Mouse (Mus musculus) monocyte, adult 2 months (primary cell): ENCODE results near the gene Thumpd1.

Experiments
- DNase-seq, 2 experiments: peaks; one replicate each; pipeline ENCODE4 v3.0.0; 2022; ENCODE audit warnings: low spot score in 2 of 2, low read depth in 1 of 2

Gene Thumpd1

GRCm38 (mm10) chr7:119670925-119671324 lies 49.7 kb downstream of the Thumpd1 start:
- no peak for DNase-seq

- no peak for DNase-seq
Measured at GRCm38 (mm10) chr7:119670395-119670794, 50.2 kb downstream of the Thumpd1 start.

- no peak for DNase-seq
Measured at GRCm38 (mm10) chr7:119667893-119668292, 52.7 kb downstream of the Thumpd1 start.
